ENCODE assay signal across 9 mouse cellular contexts in genomic region chr1:191172487-191172886, GRCm38 (mm10). TPM values are rescaled to one million over a fixed set of nuclear protein-coding genes. Genes with fewer than 3 reads are reported as not detected.
DNase-seq lines count a peak whose midpoint lies in the region; ATAC-seq lines count a peak whose summit lies in the region.
"Had no signal": no experiment of that assay in that cellular context is flagged by ENCODE, and none has a peak within 500 bp of the region (broad histone marks: within the 10 kb centered on the region; RNA-seq: fewer than 3 reads in every experiment).

No protein-coding gene starts in this region.

- DNase-seq in CD4-positive, CD25-positive, alpha-beta regulatory T cell, adult 2 months (ENCODE audit: low read depth, low spot score) = peak; percentile 46
- peak; percentile 46 for DNase-seq in limb, embryonic 11.5 days (ENCODE audit: low spot score)
- DNase-seq in limb, embryonic 10.5 days (ENCODE audit: low spot score) = no peak
- peak; percentile 59 for DNase-seq in embryonic facial prominence, embryonic 14.5 days (ENCODE audit: low spot score)
- peak; percentile 26 for DNase-seq in lung, postnatal 14 days

- WGBS in limb, embryonic 11.5 days = 17% methylated on average over 6 of the region's 6 CpGs
- WGBS in limb, embryonic 10.5 days = 21% methylated on average over 6 of the region's 6 CpGs
- WGBS in embryonic facial prominence, embryonic 14.5 days = 15% methylated on average over 6 of the region's 6 CpGs
- 10% methylated on average over 6 of the region's 6 CpGs for WGBS in heart, embryonic 12.5 days

- H3K9me3 ChIP-seq in limb, embryonic 11.5 days (ENCODE audit: control insufficient read depth, low read length) = no peaks in the 10 kb centered on the region
- no peaks in the 10 kb centered on the region for H3K9me3 ChIP-seq in limb, embryonic 10.5 days (replicated peaks)
- H3K9me3 ChIP-seq in embryonic facial prominence, embryonic 14.5 days (ENCODE audit: control insufficient read depth, low read length) = no peaks in the 10 kb centered on the region
- no peaks in the 10 kb centered on the region for H3K9me3 ChIP-seq in heart, embryonic 12.5 days (replicated peaks)
- H3K9me3 ChIP-seq: neural tube, embryonic 13.5 days had no signal

- H3K4me1 ChIP-seq in limb, embryonic 11.5 days (ENCODE audit: control insufficient read depth, insufficient read depth, low read length) = 0 out of 2 replicates have a peak, but pooled peaks cover 1% of the 10 kb centered on the region
- H3K4me1 ChIP-seq in limb, embryonic 10.5 days = no peaks in the 10 kb centered on the region
- H3K4me1 ChIP-seq in embryonic facial prominence, embryonic 14.5 days (ENCODE audit: control insufficient read depth, insufficient read depth, low read length) = no peaks in the 10 kb centered on the region
- peaks cover 8% of the 10 kb centered on the region for H3K4me1 ChIP-seq in heart, embryonic 12.5 days (replicated peaks)
- H3K4me1 ChIP-seq: neural tube, embryonic 13.5 days had no signal

- no peak overlapping the region for H3K27ac ChIP-seq in limb, embryonic 11.5 days (replicated peaks; ENCODE audit: low read depth, low read length)
- no peak overlapping the region for H3K27ac ChIP-seq in limb, embryonic 10.5 days
- H3K27ac ChIP-seq in embryonic facial prominence, embryonic 14.5 days (replicated peaks; ENCODE audit: low read depth, low read length) = no peak overlapping the region
- H3K27ac ChIP-seq in heart, embryonic 12.5 days (ENCODE audit: poor library complexity, severe bottlenecking) = no peak overlapping the region
- H3K27ac ChIP-seq: neural tube, embryonic 13.5 days had no signal

- no peak overlapping the region for H3K4me3 ChIP-seq in limb, embryonic 11.5 days (ENCODE audit: low read depth, low read length)
- no peak overlapping the region for H3K4me3 ChIP-seq in limb, embryonic 10.5 days
- no peak overlapping the region for H3K4me3 ChIP-seq in embryonic facial prominence, embryonic 14.5 days (ENCODE audit: low read depth, low read length)
- no peak overlapping the region for H3K4me3 ChIP-seq in heart, embryonic 12.5 days
- H3K4me3 ChIP-seq: neural tube, embryonic 13.5 days had no signal

- H3K9ac ChIP-seq in limb, embryonic 11.5 days (ENCODE audit: low read length) = no peak overlapping the region
- no peak overlapping the region for H3K9ac ChIP-seq in embryonic facial prominence, embryonic 14.5 days (ENCODE audit: low read depth, low read length)
- H3K9ac ChIP-seq in heart, embryonic 12.5 days = no peak overlapping the region
- H3K9ac ChIP-seq: neural tube, embryonic 13.5 days had no signal

- ATAC-seq in CD4-positive, CD25-positive, alpha-beta regulatory T cell, adult 4 months = no peak
- ATAC-seq in limb, embryonic 11.5 days (ENCODE audit: insufficient number of reproducible peaks, low FRiP score, low TSS enrichment, low read depth) = no peak
- ATAC-seq in embryonic facial prominence, embryonic 14.5 days (ENCODE audit: low read depth) = no peak
- ATAC-seq in activated CD4-positive, CD25-positive, alpha-beta regulatory T cell, adult 4 months = no peak
- ATAC-seq in heart, embryonic 12.5 days (ENCODE audit: insufficient number of reproducible peaks, low FRiP score) = no peak

- H3K36me3 ChIP-seq in limb, embryonic 11.5 days (ENCODE audit: control insufficient read depth, insufficient read depth, low read length) = no peaks in the 10 kb centered on the region
- no peaks in the 10 kb centered on the region for H3K36me3 ChIP-seq in limb, embryonic 10.5 days
- H3K36me3 ChIP-seq in embryonic facial prominence, embryonic 14.5 days (ENCODE audit: control insufficient read depth, insufficient read depth, low read length) = no peaks in the 10 kb centered on the region
- H3K36me3 ChIP-seq in heart, embryonic 12.5 days = peaks cover 69% of the 10 kb centered on the region
- H3K36me3 ChIP-seq: neural tube, embryonic 13.5 days had no signal

- no peak overlapping the region for H3K4me2 ChIP-seq in limb, embryonic 11.5 days (ENCODE audit: low read depth, severe bottlenecking)
- no peak overlapping the region for H3K4me2 ChIP-seq in embryonic facial prominence, embryonic 14.5 days (ENCODE audit: low read depth, low read length)
- H3K4me2 ChIP-seq in heart, embryonic 12.5 days = no peak overlapping the region
- H3K4me2 ChIP-seq: neural tube, embryonic 13.5 days had no signal

- H3K27me3 ChIP-seq in limb, embryonic 11.5 days (ENCODE audit: control insufficient read depth, insufficient read depth, low read length) = no peaks in the 10 kb centered on the region
- 0 out of 2 replicates have a peak, but pooled peaks cover under 1% of the 10 kb centered on the region for H3K27me3 ChIP-seq in limb, embryonic 10.5 days (ENCODE audit: low read depth, poor library complexity, severe bottlenecking)
- H3K27me3 ChIP-seq in embryonic facial prominence, embryonic 14.5 days (replicated peaks; ENCODE audit: control insufficient read depth, insufficient read depth, low read length) = no peaks in the 10 kb centered on the region
- H3K27me3 ChIP-seq in heart, embryonic 12.5 days (replicated peaks) = no peaks in the 10 kb centered on the region

RNA-seq across cellular contexts. Expression of gene Fam71a, which starts 7.9 kb away (rescaled TPM):
- not detected for polyA plus RNA-seq in CD4-positive, CD25-positive, alpha-beta regulatory T cell, adult 4 months (2017; shearing (Covaris generic))
- not detected in 2 replicates for polyA plus RNA-seq in limb, embryonic 11.5 days (2014; fragmentation: Nextera tagmentation; extraction: Ambion mirVana)
- not detected in 2 replicates for polyA plus RNA-seq in limb, embryonic 10.5 days (2016; fragmentation: Nextera tagmentation; extraction: Ambion mirVana)
- polyA plus RNA-seq in embryonic facial prominence, embryonic 14.5 days (2014; fragmentation: Nextera tagmentation; extraction: Ambion mirVana) = not detected in 2 replicates
- not detected for polyA plus RNA-seq in activated CD4-positive, CD25-positive, alpha-beta regulatory T cell, adult 4 months (2017; shearing (Covaris generic))
- not detected in 2 replicates for polyA plus RNA-seq in heart, embryonic 12.5 days (2016; fragmentation: Nextera tagmentation; extraction: Ambion mirVana)
- polyA plus RNA-seq: neural tube, embryonic 13.5 days had no signal

RNA-seq across cellular contexts. Expression of gene Atf3, which starts 45.4 kb away (rescaled TPM):
- polyA plus RNA-seq in CD4-positive, CD25-positive, alpha-beta regulatory T cell, adult 4 months (2017; shearing (Covaris generic)) = not detected
- 2.2 and 2.3 TPM in 2 replicates for polyA plus RNA-seq in limb, embryonic 11.5 days (2014; fragmentation: Nextera tagmentation; extraction: Ambion mirVana)
- polyA plus RNA-seq in limb, embryonic 10.5 days (2016; fragmentation: Nextera tagmentation; extraction: Ambion mirVana) = 1.8 and 2.8 TPM in 2 replicates
- 4.3 and 4.9 TPM in 2 replicates for polyA plus RNA-seq in embryonic facial prominence, embryonic 14.5 days (2014; fragmentation: Nextera tagmentation; extraction: Ambion mirVana)
- not detected for polyA plus RNA-seq in activated CD4-positive, CD25-positive, alpha-beta regulatory T cell, adult 4 months (2017; shearing (Covaris generic))
- polyA plus RNA-seq in heart, embryonic 12.5 days (2016; fragmentation: Nextera tagmentation; extraction: Ambion mirVana) = 17.0 and 17.6 TPM in 2 replicates
